Mouse (Mus musculus) heart, postnatal 0 days (tissue): Measurements from ENCODE around the gene Hoxb6.

ENCODE experiments used
- CTCF ChIP-seq: IDR thresholded peaks from 2 replicates; pipeline ENCODE4 v1.5.1; 2016; ENCODE audit warnings: antibody characterized with exemption, control low read depth, low read depth
- EP300 ChIP-seq: IDR thresholded peaks from 2 replicates; pipeline ENCODE4 v1.6.1; 2016; ENCODE audit warnings: antibody characterized with exemption, low read depth

- TF ChIP-seq CTCF (no peak), EP300 (no peak)
These were observed 14.9 kb upstream of the Hoxb6 start for GRCm38 (mm10) chr11:96277151-96278044.
